Mouse (Mus musculus) liver, adult 2 months (tissue): ENCODE measurements around the gene Gm17490.

ENCODE experiments used
- CTCF ChIP-seq: fragments of 200-500 bp; IDR thresholded peaks from 2 replicates; pipeline ENCODE4 v1.5.1; 2011; ENCODE audit warnings: low read depth, low read length, control low read depth
- POLR2A ChIP-seq: fragments of 200-500 bp; IDR thresholded peaks from 2 replicates; pipeline ENCODE4 v1.6.1; 2011; ENCODE audit warnings: low read length, control low read depth; ENCODE audit not compliant: insufficient read depth; ENCODE audit errors: extremely low read depth

GRCm38 (mm10) chr2:11642451-11642941, 16.4 kb upstream of the Gm17490 start, which contains the start of gene Il2ra:
- TF ChIP-seq CTCF (no peak), POLR2A (no peak)
